Mouse (Mus musculus): ENCODE measurements around the gene Rspo1. TPM values are rescaled to one million over a fixed set of nuclear protein-coding genes. Genes with fewer than 3 reads are reported as not detected.
A peak's percentile ranks its signal among the peaks of the same experiment; 100 is the strongest.

Gene Rspo1
- polyA plus RNA-seq, 1 experiment from 2014 or later = 2.2 TPM

- peaks cover 15% of the 10 kb centered on the region for H3K4me1 ChIP-seq (ENCODE audit: control insufficient read depth, insufficient read depth, low read length)
- H3K4me2 ChIP-seq (ENCODE audit: low read length) = no peak overlapping the region; the same call in 1 of the 2 replicates
- peak overlapping the region; percentile 72 for H3K27ac ChIP-seq (ENCODE audit: low read length)
- H3K9ac ChIP-seq (ENCODE audit: low read depth, low read length) = no peak overlapping the region
- ATAC-seq = peak; percentile 37; the same call in 1 of the 2 replicates
- H3K9me3 ChIP-seq (replicated peaks; ENCODE audit: control insufficient read depth, low read length, poor library complexity, severe bottlenecking) = no peaks in the 10 kb centered on the region
- WGBS = 70% methylated on average over 11 of the region's 11 CpGs
- no peak overlapping the region for H3K4me3 ChIP-seq (ENCODE audit: low read depth, low read length)
- H3K36me3 ChIP-seq (ENCODE audit: control insufficient read depth, insufficient read depth, low read length) = no peaks in the 10 kb centered on the region
- H3K27me3 ChIP-seq (ENCODE audit: control insufficient read depth, insufficient read depth, low read depth, low read length) = no peaks in the 10 kb centered on the region
These were observed 16.0 kb upstream of the Rspo1 start for GRCm38 (mm10) chr4:124970194-124970593.

GRCm38 (mm10) chr4:124970677-124971076 lies 15.6 kb upstream of the Rspo1 start:
- H3K36me3 ChIP-seq (ENCODE audit: control insufficient read depth, insufficient read depth, low read length) = no peaks in the 10 kb centered on the region
- peaks cover 11% of the 10 kb centered on the region for H3K4me1 ChIP-seq (ENCODE audit: control insufficient read depth, insufficient read depth, low read length)
- no peak overlapping the region; the same call in 1 of the 2 replicates for H3K4me2 ChIP-seq (ENCODE audit: low read length)
- WGBS = 21% methylated on average over 5 of the region's 5 CpGs
- H3K27ac ChIP-seq (ENCODE audit: low read length) = peak overlapping the region; percentile 72
- H3K27me3 ChIP-seq (ENCODE audit: control insufficient read depth, insufficient read depth, low read depth, low read length) = no peaks in the 10 kb centered on the region
- H3K4me3 ChIP-seq (ENCODE audit: low read depth, low read length) = no peak overlapping the region
- H3K9ac ChIP-seq (ENCODE audit: low read depth, low read length) = no peak overlapping the region
- no peaks in the 10 kb centered on the region for H3K9me3 ChIP-seq (replicated peaks; ENCODE audit: control insufficient read depth, low read length, poor library complexity, severe bottlenecking)
- peak; percentile 79 for ATAC-seq

GRCm38 (mm10) chr4:124971094-124971493 lies 15.1 kb upstream of the Rspo1 start:
- H3K27ac ChIP-seq (ENCODE audit: low read length) = peak overlapping the region; percentile 62
- no peak overlapping the region for H3K4me3 ChIP-seq (ENCODE audit: low read depth, low read length)
- H3K4me1 ChIP-seq (ENCODE audit: control insufficient read depth, insufficient read depth, low read length) = peaks cover 11% of the 10 kb centered on the region
- no peaks in the 10 kb centered on the region for H3K9me3 ChIP-seq (replicated peaks; ENCODE audit: control insufficient read depth, low read length, poor library complexity, severe bottlenecking)
- no peak overlapping the region for H3K4me2 ChIP-seq (ENCODE audit: low read length)
- no peaks in the 10 kb centered on the region for H3K27me3 ChIP-seq (ENCODE audit: control insufficient read depth, insufficient read depth, low read depth, low read length)
- no peak overlapping the region for H3K9ac ChIP-seq (ENCODE audit: low read depth, low read length)
- 83% methylated on average over 8 of the region's 8 CpGs for WGBS
- H3K36me3 ChIP-seq (ENCODE audit: control insufficient read depth, insufficient read depth, low read length) = no peaks in the 10 kb centered on the region
- no peak for ATAC-seq

- ATAC-seq = no peak
- Histone ChIP-seq H3K27ac (ENCODE audit: low read length) (no peak overlapping the region), H3K4me3 (ENCODE audit: low read depth, low read length) (no peak overlapping the region), H3K36me3 (ENCODE audit: control insufficient read depth, insufficient read depth, low read length) (no peaks in the 10 kb centered on the region), H3K27me3 (ENCODE audit: control insufficient read depth, insufficient read depth, low read depth, low read length) (no peaks in the 10 kb centered on the region), H3K9me3 (replicated peaks; ENCODE audit: control insufficient read depth, low read length, poor library complexity, severe bottlenecking) (no peaks in the 10 kb centered on the region), H3K9ac (ENCODE audit: low read depth, low read length) (no peak overlapping the region), H3K4me2 (ENCODE audit: low read length) (no peak overlapping the region), H3K4me1 (ENCODE audit: control insufficient read depth, insufficient read depth, low read length) (peaks cover 11% of the 10 kb centered on the region)
- 73% methylated on average over 9 of the region's 9 CpGs for WGBS
These were observed 13.9 kb upstream of the Rspo1 start for GRCm38 (mm10) chr4:124972316-124972715.

- no peaks in the 10 kb centered on the region for H3K9me3 ChIP-seq (replicated peaks; ENCODE audit: control insufficient read depth, low read length, poor library complexity, severe bottlenecking)
- no peaks in the 10 kb centered on the region for H3K27me3 ChIP-seq (ENCODE audit: control insufficient read depth, insufficient read depth, low read depth, low read length)
- peaks cover 11% of the 10 kb centered on the region for H3K4me1 ChIP-seq (ENCODE audit: control insufficient read depth, insufficient read depth, low read length)
- no peak overlapping the region for H3K9ac ChIP-seq (ENCODE audit: low read depth, low read length)
- no peak overlapping the region for H3K4me2 ChIP-seq (ENCODE audit: low read length)
- H3K4me3 ChIP-seq (ENCODE audit: low read depth, low read length) = no peak overlapping the region
- WGBS = 85% methylated on average over 2 of the region's 2 CpGs
- H3K36me3 ChIP-seq (ENCODE audit: control insufficient read depth, insufficient read depth, low read length) = no peaks in the 10 kb centered on the region
- no peak overlapping the region for H3K27ac ChIP-seq (ENCODE audit: low read length)
- no peak for ATAC-seq
These were observed 12.9 kb upstream of the Rspo1 start for GRCm38 (mm10) chr4:124973296-124973695.

- Histone ChIP-seq H3K4me3 (ENCODE audit: low read depth, low read length) (no peak overlapping the region), H3K4me1 (ENCODE audit: control insufficient read depth, insufficient read depth, low read length) (no peaks in the 10 kb centered on the region), H3K36me3 (ENCODE audit: control insufficient read depth, insufficient read depth, low read length) (no peaks in the 10 kb centered on the region), H3K27me3 (ENCODE audit: control insufficient read depth, insufficient read depth, low read depth, low read length) (peaks cover 4% of the 10 kb centered on the region), H3K4me2 (ENCODE audit: low read length) (no peak overlapping the region), H3K9ac (ENCODE audit: low read depth, low read length) (no peak overlapping the region), H3K9me3 (replicated peaks; ENCODE audit: control insufficient read depth, low read length, poor library complexity, severe bottlenecking) (no peaks in the 10 kb centered on the region), H3K27ac (ENCODE audit: low read length) (no peak overlapping the region)
- ATAC-seq = no peak
- WGBS = 49% methylated on average over 5 of the region's 5 CpGs
These were observed 8.0 kb upstream of the Rspo1 start for GRCm38 (mm10) chr4:124978201-124978600.

GRCm38 (mm10) chr4:124983893-124984526 lies 2.2 kb upstream of the Rspo1 start:
- Histone ChIP-seq H3K9ac (ENCODE audit: low read depth, low read length) (no peak overlapping the region), H3K36me3 (ENCODE audit: control insufficient read depth, insufficient read depth, low read length) (no peaks in the 10 kb centered on the region), H3K9me3 (replicated peaks; ENCODE audit: control insufficient read depth, low read length, poor library complexity, severe bottlenecking) (no peaks in the 10 kb centered on the region), H3K4me2 (ENCODE audit: low read length) (peak overlapping the region; percentile 3; the same call in 1 of the 2 replicates), H3K4me1 (ENCODE audit: control insufficient read depth, insufficient read depth, low read length) (peaks cover 11% of the 10 kb centered on the region), H3K4me3 (ENCODE audit: low read depth, low read length) (no peak overlapping the region), H3K27me3 (ENCODE audit: control insufficient read depth, insufficient read depth, low read depth, low read length) (peaks cover 45% of the 10 kb centered on the region), H3K27ac (ENCODE audit: low read length) (no peak overlapping the region)
- 0 out of 2 replicates have a peak, but pooled peaks have one; percentile 32 for ATAC-seq
- WGBS = 17% methylated on average over 9 of the region's 9 CpGs

- peaks cover 51% of the 10 kb centered on the region for H3K27me3 ChIP-seq (ENCODE audit: control insufficient read depth, insufficient read depth, low read depth, low read length)
- H3K9me3 ChIP-seq (replicated peaks; ENCODE audit: control insufficient read depth, low read length, poor library complexity, severe bottlenecking) = no peaks in the 10 kb centered on the region
- H3K9ac ChIP-seq (ENCODE audit: low read depth, low read length) = no peak overlapping the region
- ATAC-seq = no peak
- no peak overlapping the region for H3K4me3 ChIP-seq (ENCODE audit: low read depth, low read length)
- no peaks in the 10 kb centered on the region for H3K36me3 ChIP-seq (ENCODE audit: control insufficient read depth, insufficient read depth, low read length)
- no peak overlapping the region for H3K4me2 ChIP-seq (ENCODE audit: low read length)
- H3K4me1 ChIP-seq (ENCODE audit: control insufficient read depth, insufficient read depth, low read length) = peaks cover 13% of the 10 kb centered on the region
- WGBS = 8% methylated on average over 18 of the region's 18 CpGs
- H3K27ac ChIP-seq (ENCODE audit: low read length) = no peak overlapping the region
These were observed 1.2 kb upstream of the Rspo1 start for GRCm38 (mm10) chr4:124984871-124985670.
